Mouse (Mus musculus): ENCODE results near the gene Secisbp2l. TPM values are rescaled to one million over a fixed set of nuclear protein-coding genes. Genes with fewer than 3 reads are reported as not detected.

Gene Secisbp2l
- total and polyA plus RNA-seq, 2 experiments from 2014 or later, result 10.5 to 44.3 TPM

DNA sequence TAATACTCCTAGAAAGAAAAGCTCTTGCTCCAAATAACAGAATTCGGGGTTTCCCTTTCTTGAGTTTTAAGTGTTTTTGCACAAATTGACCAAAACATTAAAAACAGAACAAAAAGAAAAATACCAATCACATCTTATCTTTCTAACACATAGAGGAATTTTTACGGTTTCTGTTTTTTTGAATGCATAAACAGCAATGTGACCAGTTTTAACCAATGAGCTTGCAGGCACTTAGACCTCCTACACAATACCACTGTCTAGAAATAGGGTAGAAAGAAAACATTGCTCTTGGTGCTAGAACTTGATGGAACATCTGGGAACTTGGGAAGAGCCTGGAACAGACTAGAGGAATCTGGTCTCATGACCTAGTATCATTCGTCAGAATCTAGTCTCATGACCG, 7.6 kb upstream of the Secisbp2l start:
- 87% methylated on average over 4 of the region's 4 CpGs for WGBS

DNA sequence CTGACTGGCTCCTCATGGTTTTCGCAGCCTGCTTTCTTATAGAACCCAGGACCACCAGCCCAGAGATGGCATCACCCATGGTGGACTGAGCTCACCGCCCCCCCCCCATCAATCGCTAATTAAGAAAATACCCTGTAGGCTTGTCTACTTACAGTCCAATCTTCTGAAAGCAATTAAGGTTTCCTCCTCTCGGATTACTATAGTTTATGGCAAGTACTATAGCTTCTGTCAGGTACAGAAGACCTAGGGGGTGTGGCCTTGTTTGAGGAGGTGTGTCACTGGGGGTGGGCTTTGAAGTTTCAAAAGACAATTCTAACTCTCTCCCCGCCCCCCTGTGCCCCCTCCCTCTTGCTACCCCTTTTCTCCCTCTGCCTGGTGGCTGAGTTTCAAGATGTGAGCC, 6.6 kb upstream of the Secisbp2l start:
- no peaks in the 10 kb centered on the region for H3K36me3 ChIP-seq (replicated peaks; ENCODE audit: control insufficient read depth, insufficient read depth, low read length)
- WGBS, result 72% methylated on average over 5 of the region's 5 CpGs
- no peak overlapping the region for H3K4me2 ChIP-seq (ENCODE audit: low read depth, low read length)
- no peak for ATAC-seq (ENCODE audit: insufficient read depth, low read depth)
- no peak for DNase-seq (ENCODE audit: low spot score)
- H3K27ac ChIP-seq (ENCODE audit: low read depth), result no peak overlapping the region
- H3K27me3 ChIP-seq (ENCODE audit: control insufficient read depth, insufficient read depth, low read length), result no peaks in the 10 kb centered on the region
- no peak overlapping the region for H3K4me3 ChIP-seq (ENCODE audit: low read depth, low read length)
- H3K9ac ChIP-seq (replicated peaks; ENCODE audit: low read depth, low read length), result no peak overlapping the region
- TF ChIP-seq CTCF (IDR thresholded peaks at IDR 0.05; ENCODE audit: low read depth) (no peak), EP300 (IDR thresholded peaks at IDR 0.05; ENCODE audit: low read depth) (no peak)
- H3K9me3 ChIP-seq (replicated peaks; ENCODE audit: control insufficient read depth, low read length), result no peaks in the 10 kb centered on the region
- peaks cover 18% of the 10 kb centered on the region for H3K4me1 ChIP-seq (ENCODE audit: control insufficient read depth, insufficient read depth)

More for the DNA sequence above, 7.6 kb upstream of the Secisbp2l start:
- H3K9ac ChIP-seq (replicated peaks; ENCODE audit: low read depth, low read length), result no peak overlapping the region
- H3K27me3 ChIP-seq (ENCODE audit: control insufficient read depth, insufficient read depth, low read length), result no peaks in the 10 kb centered on the region
- no peak for TF ChIP-seq CTCF (IDR thresholded peaks at IDR 0.05; ENCODE audit: low read depth)
- no peak for TF ChIP-seq EP300 (IDR thresholded peaks at IDR 0.05; ENCODE audit: low read depth)
- H3K27ac ChIP-seq (ENCODE audit: low read depth), result no peak overlapping the region
- peaks cover 18% of the 10 kb centered on the region for H3K4me1 ChIP-seq (ENCODE audit: control insufficient read depth, insufficient read depth)
- DNase-seq (ENCODE audit: low spot score), result no peak
- no peak overlapping the region for H3K4me3 ChIP-seq (ENCODE audit: low read depth, low read length)
- H3K4me2 ChIP-seq (ENCODE audit: low read depth, low read length), result no peak overlapping the region
- no peaks in the 10 kb centered on the region for H3K9me3 ChIP-seq (replicated peaks; ENCODE audit: control insufficient read depth, low read length)
- no peak for ATAC-seq (ENCODE audit: insufficient read depth, low read depth)
- H3K36me3 ChIP-seq (replicated peaks; ENCODE audit: control insufficient read depth, insufficient read depth, low read length), result no peaks in the 10 kb centered on the region

DNA sequence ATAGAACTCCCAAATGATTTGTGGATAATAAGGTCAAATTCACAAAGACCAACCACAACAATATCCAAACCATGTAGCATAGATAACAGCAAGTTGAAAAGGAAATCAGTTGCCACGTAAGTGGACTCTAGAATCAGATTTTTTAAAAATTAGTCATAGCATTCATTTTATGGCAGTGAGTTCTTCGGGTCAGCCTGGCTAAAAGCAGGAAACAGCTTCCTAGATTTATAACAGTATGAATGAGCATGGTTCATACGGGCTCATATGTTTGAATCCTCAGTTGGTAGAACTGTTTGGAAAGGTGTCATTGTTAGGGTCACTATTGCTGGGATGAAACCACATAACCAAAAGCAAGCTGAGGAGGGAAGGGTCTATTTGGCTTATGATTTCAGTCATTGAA, 6.1 kb upstream of the Secisbp2l start:
- Histone ChIP-seq H3K4me3 (ENCODE audit: low read depth, low read length) (no peak overlapping the region), H3K27ac (ENCODE audit: low read depth) (no peak overlapping the region), H3K9ac (replicated peaks; ENCODE audit: low read depth, low read length) (no peak overlapping the region), H3K9me3 (replicated peaks; ENCODE audit: control insufficient read depth, low read length) (no peaks in the 10 kb centered on the region), H3K36me3 (replicated peaks; ENCODE audit: control insufficient read depth, insufficient read depth, low read length) (no peaks in the 10 kb centered on the region), H3K27me3 (ENCODE audit: control insufficient read depth, insufficient read depth, low read length) (no peaks in the 10 kb centered on the region), H3K4me1 (ENCODE audit: control insufficient read depth, insufficient read depth) (peaks cover 18% of the 10 kb centered on the region), H3K4me2 (ENCODE audit: low read depth, low read length) (no peak overlapping the region)
- no peak for TF ChIP-seq EP300 (IDR thresholded peaks at IDR 0.05; ENCODE audit: low read depth)
- no peak for TF ChIP-seq CTCF (IDR thresholded peaks at IDR 0.05; ENCODE audit: low read depth)
- no peak for DNase-seq (ENCODE audit: low spot score)
- 53% methylated on average over 3 of the region's 3 CpGs for WGBS
- no peak for ATAC-seq (ENCODE audit: insufficient read depth, low read depth)

DNA sequence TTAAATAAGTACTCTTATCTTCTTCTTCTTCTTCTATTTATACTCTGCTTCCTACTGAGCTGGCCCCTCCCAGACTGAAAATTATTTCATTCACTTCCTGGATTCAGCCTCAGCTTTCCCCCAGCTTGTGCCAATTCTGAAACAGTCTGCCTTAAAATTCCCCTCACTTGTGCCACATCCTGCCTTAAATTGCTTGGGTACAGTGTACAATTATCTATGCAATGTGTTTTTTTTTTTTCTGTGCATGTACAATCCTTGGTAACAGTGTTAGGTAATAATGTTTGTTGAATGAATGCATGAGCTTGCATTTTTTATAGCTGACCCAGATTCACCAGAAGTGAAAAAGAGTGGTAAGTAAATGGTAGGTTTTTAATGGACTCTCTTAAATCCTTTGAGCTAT, 5.7 kb upstream of the Secisbp2l start:
- Histone ChIP-seq H3K27me3 (ENCODE audit: control insufficient read depth, insufficient read depth, low read length) (no peaks in the 10 kb centered on the region), H3K36me3 (replicated peaks; ENCODE audit: control insufficient read depth, insufficient read depth, low read length) (no peaks in the 10 kb centered on the region), H3K4me3 (ENCODE audit: low read depth, low read length) (no peak overlapping the region), H3K9me3 (replicated peaks; ENCODE audit: control insufficient read depth, low read length) (no peaks in the 10 kb centered on the region), H3K4me1 (ENCODE audit: control insufficient read depth, insufficient read depth) (peaks cover 19% of the 10 kb centered on the region), H3K9ac (replicated peaks; ENCODE audit: low read depth, low read length) (no peak overlapping the region), H3K27ac (ENCODE audit: low read depth) (no peak overlapping the region), H3K4me2 (ENCODE audit: low read depth, low read length) (no peak overlapping the region)
- TF ChIP-seq EP300 (IDR thresholded peaks at IDR 0.05; ENCODE audit: low read depth), result no peak
- no peak for TF ChIP-seq CTCF (IDR thresholded peaks at IDR 0.05; ENCODE audit: low read depth)
- ATAC-seq (ENCODE audit: insufficient read depth, low read depth) (no peak), DNase-seq (ENCODE audit: low spot score) (no peak)

DNA sequence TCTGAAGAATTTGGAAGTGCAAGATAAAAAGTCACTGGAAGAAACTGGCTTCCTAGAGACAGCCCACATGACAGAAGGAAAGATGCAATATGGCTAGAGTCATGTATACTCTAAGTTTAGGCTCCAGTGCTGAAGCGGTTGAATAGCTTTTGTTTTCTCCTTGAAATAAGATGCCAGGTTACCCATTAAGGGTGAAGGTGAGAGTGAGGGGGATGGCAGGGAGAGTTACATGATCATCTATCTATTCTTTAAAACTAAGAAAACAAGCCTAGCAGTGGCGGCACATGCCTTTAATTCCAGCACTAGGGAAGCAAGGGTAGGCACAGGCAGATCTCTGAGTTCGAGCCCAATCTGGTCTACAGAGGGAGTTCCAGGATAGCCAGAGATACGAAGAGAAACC, 2.4 kb upstream of the Secisbp2l start:
- Histone ChIP-seq H3K27ac (ENCODE audit: low read depth) (no peak overlapping the region), H3K4me1 (ENCODE audit: control insufficient read depth, insufficient read depth) (peaks cover 31% of the 10 kb centered on the region), H3K4me3 (ENCODE audit: low read depth, low read length) (no peak overlapping the region), H3K4me2 (ENCODE audit: low read depth, low read length) (no peak overlapping the region), H3K36me3 (replicated peaks; ENCODE audit: control insufficient read depth, insufficient read depth, low read length) (no peaks in the 10 kb centered on the region), H3K9ac (replicated peaks; ENCODE audit: low read depth, low read length) (no peak overlapping the region), H3K27me3 (ENCODE audit: control insufficient read depth, insufficient read depth, low read length) (no peaks in the 10 kb centered on the region), H3K9me3 (replicated peaks; ENCODE audit: control insufficient read depth, low read length) (no peaks in the 10 kb centered on the region)
- no peak for ATAC-seq (ENCODE audit: insufficient read depth, low read depth)
- TF ChIP-seq EP300 (IDR thresholded peaks at IDR 0.05; ENCODE audit: low read depth) (no peak), CTCF (IDR thresholded peaks at IDR 0.05; ENCODE audit: low read depth) (no peak)
- no peak for DNase-seq (ENCODE audit: low spot score)
- WGBS, result 66% methylated on average over 4 of the region's 4 CpGs

DNA sequence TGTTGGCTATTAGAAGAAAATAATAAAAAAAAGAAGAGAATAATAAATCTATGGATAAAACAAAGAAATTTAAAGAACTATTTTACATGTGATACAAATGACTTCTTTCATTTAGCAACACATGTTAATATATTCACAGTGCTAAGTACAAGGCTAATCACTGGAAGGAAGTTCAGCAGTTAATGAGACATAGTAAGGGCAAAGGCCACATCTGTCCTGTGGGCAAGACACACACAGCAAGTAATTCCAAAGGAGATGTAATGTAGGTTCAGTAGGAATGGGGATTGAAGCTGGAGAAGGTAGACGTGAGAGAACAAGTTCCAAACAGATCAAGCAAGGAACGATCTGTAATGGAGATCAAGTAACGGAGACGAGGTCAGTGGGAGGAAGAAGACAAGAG, 1.7 kb upstream of the Secisbp2l start:
- H3K27ac ChIP-seq (ENCODE audit: low read depth), result no peak overlapping the region
- H3K4me2 ChIP-seq (ENCODE audit: low read depth, low read length), result no peak overlapping the region
- TF ChIP-seq EP300 (IDR thresholded peaks at IDR 0.05; ENCODE audit: low read depth) (no peak), CTCF (IDR thresholded peaks at IDR 0.05; ENCODE audit: low read depth) (no peak)
- WGBS, result 77% methylated on average over 4 of the region's 4 CpGs
- ATAC-seq (ENCODE audit: insufficient read depth, low read depth), result no peak
- H3K9ac ChIP-seq (replicated peaks; ENCODE audit: low read depth, low read length), result no peak overlapping the region
- no peaks in the 10 kb centered on the region for H3K27me3 ChIP-seq (ENCODE audit: control insufficient read depth, insufficient read depth, low read length)
- no peak overlapping the region for H3K4me3 ChIP-seq (ENCODE audit: low read depth, low read length)
- no peak for DNase-seq (ENCODE audit: low spot score)
- H3K4me1 ChIP-seq (ENCODE audit: control insufficient read depth, insufficient read depth), result peaks cover 31% of the 10 kb centered on the region
- H3K9me3 ChIP-seq (replicated peaks; ENCODE audit: control insufficient read depth, low read length), result no peaks in the 10 kb centered on the region
- no peaks in the 10 kb centered on the region; the same call in 1 of the 2 replicates for H3K36me3 ChIP-seq (replicated peaks; ENCODE audit: control insufficient read depth, insufficient read depth, low read length)

Data from heart, postnatal 0 days (tissue).